Mouse (Mus musculus): Measurements from ENCODE around the gene Rrp12. TPM values are rescaled to one million over a fixed set of nuclear protein-coding genes. Genes with fewer than 3 reads are reported as not detected.
A peak's percentile ranks its signal among the peaks of the same experiment; 100 is the strongest.
"Not testable (repeated sequence)": the region's sequence is repeated elsewhere in the genome, so short reads cannot be mapped to it uniquely, and the experiment has no call there.

Gene Rrp12
- total RNA-seq, 2 experiments from 2014 or later = 10.7 to 12.9 TPM

DNA sequence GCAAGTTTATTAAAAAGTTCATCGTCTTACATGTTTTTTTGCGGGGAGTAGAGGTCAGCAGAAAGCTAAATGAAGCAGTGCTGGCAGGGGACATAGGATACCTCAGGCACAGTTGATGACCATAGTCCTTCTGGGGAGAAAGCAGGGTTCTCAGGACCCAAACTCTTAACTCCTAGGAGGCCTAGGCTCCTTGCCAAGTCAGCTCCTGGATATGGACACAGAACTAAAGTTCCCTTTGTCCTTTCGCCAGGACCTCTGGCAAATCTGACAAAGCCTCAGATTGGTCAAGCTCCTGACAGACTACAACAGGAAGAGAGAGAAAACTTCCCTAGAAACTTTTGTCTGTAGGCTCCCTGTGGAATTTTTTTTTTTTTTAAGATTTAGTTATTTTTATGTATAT, 12.8 kb upstream of the Rrp12 start:
- intact Hi-C loops (cut with DNase I) = no loop called here
- DNase-seq = no peak

DNA sequence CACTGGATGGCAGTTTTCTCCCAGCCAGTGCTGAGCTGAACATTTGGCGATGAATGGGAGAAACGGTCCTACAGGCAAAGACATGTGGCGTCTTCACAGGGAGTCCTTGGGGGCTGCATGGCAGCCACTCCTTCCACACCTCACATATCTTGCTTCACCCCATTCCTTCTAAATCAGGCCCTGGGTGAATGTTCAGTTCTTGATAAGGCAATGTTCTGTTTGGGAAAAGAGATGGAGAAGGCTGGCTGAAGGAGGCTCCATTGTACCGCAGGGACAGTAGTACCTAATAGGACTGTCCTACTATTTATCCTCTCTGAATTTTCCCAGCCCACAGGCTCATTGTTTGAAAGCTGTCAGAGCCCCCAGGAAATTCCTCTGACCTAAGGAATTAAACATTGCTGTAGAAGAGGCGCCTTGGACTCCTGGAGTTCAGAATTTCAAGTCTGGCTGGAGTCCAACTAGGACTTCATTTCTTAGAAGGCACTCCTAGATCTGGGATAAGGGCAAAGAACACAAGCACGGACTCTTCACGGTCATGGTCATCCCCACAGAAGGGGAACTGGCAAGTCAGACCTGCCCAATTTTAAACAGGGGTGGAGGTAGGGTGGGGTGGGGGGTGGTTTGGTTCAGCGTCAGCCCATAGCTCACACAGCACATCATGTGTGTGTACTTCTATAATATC, 11.2 kb upstream of the Rrp12 start:
- no peak for DNase-seq
- intact Hi-C loops (cut with DNase I) = no loop called here

DNA sequence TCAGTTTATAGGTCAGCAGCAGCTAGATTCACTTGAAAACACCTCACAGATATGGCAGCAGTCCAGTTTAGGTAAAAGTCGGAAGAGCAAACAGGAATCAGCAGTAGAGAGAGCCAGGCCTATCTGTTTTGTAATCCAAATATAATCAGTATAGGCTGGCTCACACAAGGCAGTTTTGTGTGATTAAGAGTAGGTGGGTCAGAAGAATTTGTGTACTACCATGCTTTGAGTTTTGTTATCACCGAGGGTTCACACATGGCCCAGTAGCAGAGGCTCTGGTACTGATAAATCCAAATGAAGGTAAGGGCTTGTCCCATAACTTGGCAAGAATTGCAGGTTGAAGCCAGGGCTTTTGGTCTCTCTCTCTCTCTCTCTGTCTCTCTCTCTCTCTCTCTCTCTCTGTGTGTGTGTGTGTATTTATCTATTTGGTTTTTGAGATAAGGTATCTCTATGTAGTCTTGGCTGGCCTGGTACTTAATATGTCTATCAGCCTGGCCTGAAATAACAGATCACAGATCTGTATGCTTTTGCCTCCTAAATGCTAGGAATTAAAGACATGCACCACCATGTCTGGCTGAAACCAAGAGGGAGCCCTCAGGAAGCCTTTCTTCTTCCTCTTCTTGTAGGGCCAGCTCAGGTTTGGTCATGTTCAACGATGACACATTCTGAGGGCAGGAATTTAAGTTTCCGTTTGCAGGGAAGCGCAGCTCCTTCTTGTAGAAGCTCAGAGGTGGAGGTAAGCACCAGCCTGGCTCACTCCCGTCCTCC, 10.5 kb upstream of the Rrp12 start:
- no peak for DNase-seq
- intact Hi-C loops (cut with DNase I) = no loop called here

DNA sequence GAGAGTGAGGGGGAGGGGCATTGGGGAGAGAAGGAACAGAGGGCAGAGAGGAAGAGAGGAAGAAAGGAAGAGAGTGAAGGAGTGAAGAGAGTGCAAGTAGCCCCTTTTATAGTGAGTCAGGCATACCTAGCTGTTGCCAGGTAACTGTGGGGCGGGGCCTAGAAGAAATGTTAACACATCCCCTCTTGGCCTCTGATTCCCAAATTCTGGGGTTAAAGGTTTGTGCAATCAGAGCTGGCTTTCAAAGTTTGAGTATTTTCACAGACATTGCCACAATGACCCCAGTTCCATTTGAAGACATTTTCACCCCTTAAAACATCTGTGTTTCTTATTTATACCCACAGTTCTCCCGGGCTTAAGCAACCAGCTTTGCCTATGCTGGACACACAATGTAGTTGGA, 9.3 kb upstream of the Rrp12 start:
- intact Hi-C loops (cut with DNase I) = no loop called here
- no peak for DNase-seq

DNA sequence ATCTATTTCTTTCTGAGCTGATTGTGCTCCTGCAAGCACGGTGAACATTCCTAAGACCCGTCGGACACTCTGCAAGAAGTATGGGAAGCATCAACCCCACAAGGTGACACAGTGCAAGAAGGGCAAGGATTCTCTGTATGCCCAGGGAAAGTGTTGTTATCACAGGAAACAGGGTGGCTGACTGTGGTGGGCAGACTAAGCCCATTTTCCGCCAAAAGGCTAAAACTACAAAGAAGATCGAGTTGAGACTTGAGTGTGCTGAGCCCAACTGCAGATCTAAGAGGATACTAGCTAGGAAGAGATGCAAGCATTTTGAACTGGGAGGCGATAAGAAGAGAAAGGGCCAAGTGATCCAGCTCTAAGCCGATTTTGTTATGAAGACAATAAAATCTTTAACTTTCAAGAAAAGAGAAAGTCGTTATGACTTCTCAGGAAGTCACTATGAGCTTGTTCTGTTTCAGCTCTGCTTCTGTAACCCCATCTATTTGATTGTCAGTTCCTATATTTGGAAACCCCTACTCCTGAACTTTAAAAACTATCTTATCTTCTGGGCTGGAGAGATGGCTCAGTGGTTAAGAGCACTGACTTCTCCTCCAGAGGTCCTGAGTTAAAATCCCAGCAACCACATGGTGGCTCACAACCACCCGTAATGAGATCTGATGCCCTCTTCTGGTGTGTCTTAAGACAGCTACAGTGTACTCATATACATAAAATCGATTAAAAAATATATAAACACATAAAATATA, 7.0 kb upstream of the Rrp12 start:
- DNase-seq = no peak
- intact Hi-C loops (cut with DNase I) = no loop called here

DNA sequence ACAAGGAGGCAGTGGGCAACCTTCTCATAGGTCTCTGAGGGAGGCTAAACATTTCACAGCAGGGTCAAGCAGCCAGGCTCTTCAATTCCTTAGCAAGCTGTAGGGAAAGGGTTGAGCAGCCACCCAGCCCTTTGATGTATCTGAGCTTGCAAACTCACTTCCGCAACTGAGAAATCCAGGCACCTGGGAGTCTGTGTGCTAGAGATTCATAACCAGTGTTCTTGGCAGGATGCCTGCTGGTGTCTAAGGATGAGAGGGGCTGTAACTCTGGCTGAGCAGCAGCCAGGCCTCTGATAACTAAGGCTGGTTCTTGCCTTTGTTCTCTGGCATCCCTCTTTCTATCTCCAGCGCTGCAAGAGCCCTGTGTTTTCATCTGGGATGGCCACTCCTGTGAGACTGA, 5.7 kb upstream of the Rrp12 start:
- intact Hi-C loops (cut with DNase I) = no loop called here
- no peak for DNase-seq

DNA sequence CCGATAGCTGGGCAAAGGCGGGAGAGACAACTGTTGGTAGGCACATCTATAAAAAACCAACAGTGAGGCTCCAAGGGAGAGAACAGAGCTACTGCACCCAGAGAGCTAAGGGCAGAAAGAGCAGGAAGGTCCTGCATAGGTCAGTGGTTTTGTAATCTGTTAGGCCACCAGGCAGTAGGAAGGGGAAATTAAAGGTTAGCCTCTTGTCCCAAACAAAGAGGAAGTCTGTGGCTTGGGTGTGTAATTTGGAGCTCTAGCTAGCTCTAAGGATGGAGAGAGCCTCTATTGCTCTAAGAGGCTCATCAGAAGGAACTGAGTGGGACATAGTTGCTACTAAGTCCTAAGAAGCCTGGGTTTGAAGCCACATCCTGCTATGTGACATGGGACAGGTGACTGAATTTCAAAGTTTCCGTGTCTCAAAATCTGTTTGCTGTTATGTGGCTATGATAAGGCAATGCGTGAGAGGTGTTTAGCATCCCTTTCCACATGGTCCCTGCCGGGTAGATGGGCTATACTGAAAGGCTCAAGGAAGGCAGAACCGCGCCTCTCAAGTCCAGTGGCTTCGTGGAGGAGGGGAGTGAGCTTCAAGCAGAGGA, 4.6 kb upstream of the Rrp12 start:
- DNase-seq = no peak
- intact Hi-C loops (cut with DNase I) = no loop called here

DNA sequence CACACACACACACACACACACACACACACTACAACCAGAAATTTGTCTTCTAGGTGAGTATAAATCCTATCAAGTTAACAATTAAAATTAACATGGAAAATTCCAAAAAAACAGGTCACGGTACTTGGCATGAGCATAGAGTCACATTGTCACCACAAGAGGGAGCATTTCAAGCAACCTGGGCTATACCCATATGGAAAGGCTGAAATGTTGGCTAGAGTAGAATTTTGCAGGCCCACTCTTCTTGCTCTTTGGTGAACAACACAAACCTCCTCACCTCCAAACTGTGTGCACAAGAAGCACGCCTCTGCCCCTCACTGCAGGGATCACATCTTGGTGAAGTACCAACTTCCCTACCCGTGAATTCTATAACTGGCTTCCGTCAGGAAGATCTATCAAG, 2.9 kb upstream of the Rrp12 start:
- peak in 1 of 2 experiments; percentile 33 for DNase-seq
- intact Hi-C loops (cut with DNase I) = loop anchor here (2.0 to 5.0 kb wide), 2 partner anchors 33 to 128 kb away; partner anchors contain the start of genes Exosc1 and Zdhhc16

DNA sequence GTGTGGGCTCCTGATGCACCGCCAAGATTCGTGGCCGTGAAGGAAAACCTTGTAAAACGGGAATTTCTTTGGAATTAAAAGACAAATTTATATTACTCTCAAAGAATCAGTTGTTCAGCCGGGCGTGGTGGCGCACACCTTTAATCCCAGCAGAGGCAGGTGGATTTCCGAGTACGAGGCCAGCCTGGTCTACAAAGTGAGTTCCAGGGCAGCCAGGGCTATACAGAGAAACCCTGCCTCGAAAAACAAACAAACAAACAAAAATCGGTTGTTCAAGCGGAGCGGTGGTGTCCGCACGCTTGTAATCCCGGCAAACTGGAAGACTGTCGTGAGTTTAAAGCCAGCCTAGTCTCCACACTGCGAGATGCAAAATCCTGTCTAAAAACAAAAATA, 342 bp upstream of the Rrp12 start:
- intact Hi-C loops (cut with DNase I) = loop anchor here (5.0 kb wide), 1 partner anchor 36 kb away; the partner anchor contains the start of genes Exosc1 and Zdhhc16

DNA sequence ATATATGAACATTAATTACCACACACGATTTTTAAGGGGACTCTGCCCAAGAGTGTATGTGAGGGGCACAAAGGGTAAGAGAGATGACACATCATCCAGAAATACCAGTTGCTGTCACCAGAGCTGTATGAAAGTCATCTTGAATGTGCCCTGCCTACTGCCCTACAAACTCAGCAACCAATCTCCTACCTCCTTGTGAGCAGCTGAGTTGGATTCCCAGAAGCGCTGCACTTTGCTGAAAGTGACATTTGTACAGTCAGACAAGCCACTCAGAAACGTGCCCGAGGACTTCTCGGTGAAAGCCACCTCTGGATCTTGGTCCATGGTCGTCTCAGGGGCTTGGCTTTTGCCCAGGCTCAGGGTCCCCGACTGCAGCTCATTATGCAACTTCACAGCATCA, 1.0 kb downstream of the Rrp12 start:
- intact Hi-C loops (cut with DNase I) = loop anchor here (5.0 kb wide), 1 partner anchor 37 kb away; the partner anchor contains the start of genes Exosc1 and Zdhhc16
- no peak for DNase-seq

More for the DNA sequence above, 342 bp upstream of the Rrp12 start:
- no peak for DNase-seq

DNA sequence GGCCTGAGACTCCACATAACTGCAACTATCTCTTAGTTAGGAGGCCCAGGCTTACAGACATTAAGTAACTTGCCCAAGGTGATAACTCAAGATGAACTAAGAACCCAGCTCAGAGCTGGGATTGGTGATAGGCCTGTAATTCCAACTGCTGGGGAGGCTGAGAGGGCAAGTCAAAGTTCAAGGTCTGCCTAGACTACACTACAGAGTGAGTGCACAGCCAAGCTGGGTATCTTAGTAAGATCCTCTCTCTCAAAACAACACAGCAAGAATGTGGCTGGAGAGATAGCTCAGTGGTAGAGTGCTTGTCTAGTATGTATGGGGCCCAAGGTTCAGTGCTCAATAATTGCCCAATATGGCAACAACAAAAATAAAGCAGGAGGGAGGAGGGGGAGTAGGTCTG, 7.8 kb downstream of the Rrp12 start:
- intact Hi-C loops (cut with DNase I) = no loop called here
- no peak for DNase-seq

DNA sequence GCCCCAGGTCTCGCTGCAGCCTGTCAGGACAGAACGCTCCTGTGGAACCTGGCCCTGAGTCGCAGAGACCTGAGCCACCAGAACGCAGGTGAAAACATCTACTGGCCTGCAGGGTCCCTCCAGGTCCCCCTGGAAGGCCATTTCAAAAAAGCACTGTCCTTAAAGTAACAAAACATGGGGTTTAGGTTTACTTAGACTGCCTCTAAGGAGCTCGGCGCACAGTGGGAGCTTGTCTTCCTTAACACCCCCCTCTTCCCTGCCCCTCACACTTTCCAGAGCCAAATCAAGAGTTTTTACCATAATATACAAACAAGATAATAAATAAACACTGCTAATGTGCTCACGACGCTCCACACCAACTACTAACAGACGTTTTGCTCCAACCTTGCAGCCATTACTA, 12.1 kb downstream of the Rrp12 start:
- intact Hi-C loops (cut with DNase I) = no loop called here

DNA sequence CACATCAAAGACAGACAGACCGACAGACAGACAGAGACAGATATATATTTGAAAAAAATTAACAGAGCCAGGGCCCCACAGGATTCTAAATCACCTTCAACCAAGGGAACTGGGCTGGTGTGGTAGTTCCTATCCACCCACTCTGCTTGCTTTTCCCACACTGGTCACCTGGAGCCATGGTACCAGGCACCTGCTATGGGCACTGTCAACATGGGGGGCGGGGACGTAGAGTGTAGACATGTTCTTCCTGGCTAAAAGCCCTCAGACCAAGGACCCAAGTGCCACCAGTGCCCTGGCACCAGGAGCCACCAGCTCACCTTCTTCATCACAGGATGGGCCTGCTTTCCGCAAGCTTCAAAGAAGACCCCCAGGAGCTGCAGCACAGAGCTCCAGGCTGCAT, 14.1 kb downstream of the Rrp12 start:
- intact Hi-C loops (cut with DNase I) = no loop called here
- DNase-seq = no peak

More for the DNA sequence above, 12.1 kb downstream of the Rrp12 start:
- DNase-seq = no peak

DNA sequence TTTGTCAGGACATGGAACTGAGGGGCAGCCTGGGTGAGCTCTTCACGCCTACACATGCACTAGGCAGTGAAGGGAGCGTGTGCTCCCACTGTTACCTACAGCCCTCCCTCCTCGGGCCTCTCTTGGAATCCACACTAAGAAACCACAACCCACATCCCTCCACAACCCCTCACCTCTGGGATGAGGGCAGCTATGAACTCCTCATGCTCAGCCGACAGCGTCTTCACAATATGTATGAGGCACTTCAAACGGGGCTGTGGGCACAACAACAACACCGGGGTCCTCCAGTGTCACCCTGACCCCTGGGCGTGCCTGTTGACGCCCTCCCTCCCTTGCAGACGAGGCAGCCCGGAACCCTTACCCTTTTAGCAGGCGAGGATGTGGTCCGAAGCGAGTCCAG, 21.6 kb downstream of the Rrp12 start:
- intact Hi-C loops (cut with DNase I) = no loop called here
- no peak for DNase-seq

DNA sequence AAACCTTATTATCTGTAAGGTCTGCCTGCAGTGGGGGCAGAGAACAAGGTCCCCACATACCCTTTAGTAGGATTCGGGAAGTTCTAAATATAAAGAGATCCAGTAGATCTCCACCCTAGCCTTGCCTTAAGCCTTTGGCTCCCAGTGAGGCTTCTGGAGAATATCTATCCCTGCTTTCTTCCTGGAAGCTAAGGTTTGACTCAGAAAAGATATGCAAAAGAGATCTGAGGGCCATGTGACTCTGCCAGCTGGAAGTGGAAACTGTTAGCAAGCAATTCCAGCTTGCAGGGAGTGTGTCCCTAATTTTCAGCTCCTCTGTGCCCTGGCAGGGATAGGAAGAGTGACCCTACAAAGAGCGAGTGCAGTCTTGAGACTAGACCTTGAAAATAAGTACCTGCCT, 23.7 kb downstream of the Rrp12 start:
- intact Hi-C loops (cut with DNase I) = no loop called here
- no peak for DNase-seq

DNA sequence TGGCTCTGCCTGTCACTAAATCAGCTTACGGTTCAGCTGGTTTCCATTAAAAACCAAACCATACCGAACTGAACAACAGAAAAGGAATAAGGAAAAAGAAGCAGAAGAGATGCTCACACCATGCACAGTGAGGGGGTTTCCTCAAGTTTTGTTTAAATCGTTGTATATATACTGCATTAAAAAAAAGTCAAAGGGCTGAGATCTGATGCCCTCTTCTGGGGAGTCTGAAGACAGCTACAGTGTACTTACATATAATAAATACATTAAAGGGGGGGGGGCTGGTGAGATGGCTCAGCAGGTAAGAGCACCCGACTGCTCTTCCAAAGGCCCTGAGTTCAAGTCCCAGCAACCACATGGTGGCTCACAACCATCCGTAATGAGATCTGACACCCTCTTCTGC, 26.0 kb downstream of the Rrp12 start:
- intact Hi-C loops (cut with DNase I) = loop anchor here (10.0 kb wide), 1 partner anchor 215 kb away; no protein-coding TSS in a partner anchor
- DNase-seq = not testable (repeated sequence)

DNA sequence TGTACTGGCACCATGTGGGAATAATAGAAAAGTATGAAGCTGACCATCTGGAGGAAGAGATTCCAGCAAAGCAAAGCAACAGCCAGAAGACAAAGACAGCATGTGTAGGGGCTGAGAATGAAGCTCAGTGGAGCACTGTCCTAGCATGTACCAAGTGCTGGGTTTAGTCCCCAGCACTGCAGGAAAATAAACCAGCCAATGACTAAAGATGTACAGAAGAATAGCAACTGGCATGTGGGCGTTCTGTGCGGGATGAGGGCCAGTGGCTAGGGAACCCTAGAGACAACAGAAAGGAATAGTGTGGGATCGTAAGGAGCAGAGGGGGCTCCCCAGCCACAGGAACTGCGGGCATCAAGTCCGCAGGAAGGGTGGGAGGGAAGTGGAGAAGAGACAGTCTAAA, 26.7 kb downstream of the Rrp12 start:
- intact Hi-C loops (cut with DNase I) = loop anchor here (10.0 kb wide), 1 partner anchor 214 kb away; no protein-coding TSS in a partner anchor
- no peak for DNase-seq

DNA sequence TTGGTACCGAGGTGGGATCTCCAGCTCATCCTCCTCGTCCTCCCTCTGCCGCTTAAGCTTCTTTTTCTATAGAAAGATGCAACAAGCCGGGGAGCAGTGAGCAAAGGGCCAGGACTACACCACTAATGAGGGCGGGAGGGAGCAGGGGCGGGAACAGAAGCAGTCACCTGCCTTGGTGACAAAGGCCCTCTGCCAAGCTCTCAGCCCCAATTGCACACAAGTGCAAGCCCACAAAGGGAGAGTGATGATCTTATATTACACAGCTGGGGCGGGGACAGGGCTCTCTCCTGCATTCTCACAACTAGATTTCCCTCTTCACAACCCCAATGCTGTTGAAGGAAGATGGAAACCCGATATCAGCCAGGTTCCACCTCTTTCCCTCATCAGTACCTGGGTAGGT, 29.3 kb downstream of the Rrp12 start:
- intact Hi-C loops (cut with DNase I) = loop anchor here (10.0 kb wide), 1 partner anchor 212 kb away; no protein-coding TSS in a partner anchor

DNA sequence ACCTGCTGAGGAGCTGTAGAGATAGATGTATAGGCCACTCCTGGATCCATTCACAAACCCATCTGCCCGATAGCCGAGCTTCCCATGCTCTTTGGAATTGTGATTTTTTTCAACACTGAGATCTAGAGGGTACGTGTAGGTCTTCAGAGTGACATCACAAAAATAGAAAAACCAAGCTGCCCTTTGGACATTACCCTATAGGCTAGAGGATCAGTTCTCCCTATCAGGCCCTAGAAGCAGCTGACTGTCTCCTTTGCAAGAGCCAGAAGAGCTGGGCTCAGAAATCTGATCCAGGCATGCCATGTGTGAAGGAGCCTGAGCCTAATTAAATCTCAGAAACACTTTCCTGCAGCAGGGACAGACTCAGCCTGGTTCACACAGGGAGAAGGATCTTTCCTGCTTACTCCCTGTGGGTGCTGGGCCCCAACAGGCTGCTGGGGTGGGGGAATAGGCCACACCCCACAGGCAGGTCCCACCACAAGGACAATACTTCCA, 38.1 kb downstream of the Rrp12 start:
- no peak for DNase-seq
- intact Hi-C loops (cut with DNase I) = no loop called here

More for the DNA sequence above, 29.3 kb downstream of the Rrp12 start:
- DNase-seq = no peak

DNA sequence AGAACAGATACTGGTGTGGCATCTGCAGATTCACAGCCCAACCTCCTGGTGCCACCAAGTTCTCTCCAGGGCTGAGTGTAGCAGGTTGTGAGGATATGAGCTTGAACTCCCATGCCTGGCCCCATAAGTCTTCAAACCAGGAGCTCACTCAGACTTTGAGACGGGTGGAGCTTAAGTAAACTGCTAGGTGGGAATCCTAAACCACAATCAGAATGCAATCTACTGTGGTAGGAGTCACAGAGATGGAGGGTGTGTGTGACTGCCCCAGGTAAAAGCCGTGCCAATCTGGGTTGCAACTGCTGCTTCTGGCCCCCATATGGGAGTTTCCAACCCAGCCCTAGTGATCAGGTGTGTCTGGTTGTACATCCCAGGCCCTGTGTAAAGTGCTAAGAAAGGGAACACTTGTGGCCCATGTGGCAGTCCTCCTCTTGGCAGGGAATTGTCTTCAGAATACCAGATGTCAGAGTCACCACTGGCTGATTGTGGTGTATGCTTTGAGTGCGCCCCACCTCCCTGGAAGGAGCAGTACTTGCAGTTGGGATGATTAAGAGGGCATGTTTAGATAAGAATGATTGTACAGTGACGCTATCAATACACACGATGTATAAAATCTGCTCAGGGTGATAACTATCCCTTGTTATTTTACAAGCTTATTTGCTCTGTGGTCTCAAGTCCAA, 38.7 kb downstream of the Rrp12 start:
- DNase-seq = no peak
- intact Hi-C loops (cut with DNase I) = no loop called here

All from heart, postnatal 14 days (tissue).